Mouse (Mus musculus) liver, embryonic 14 days (tissue): ENCODE measurements around the gene Cpsf7. TPM values are rescaled to one million over a fixed set of nuclear protein-coding genes. Genes with fewer than 3 reads are reported as not detected.

Source experiments
- polyA plus RNA-seq: library from polyadenylated mRNA; depleted of rRNA; stranded (reverse); fragments of >200 nt; gene quantifications from 2 replicates; pipeline ENCODE4 v1.2.3, GENCODE M21; 2012; rRNA removed

The Cpsf7 gene
- polyA plus RNA-seq: 21.9 and 25.9 TPM in 2 replicates

DNA sequence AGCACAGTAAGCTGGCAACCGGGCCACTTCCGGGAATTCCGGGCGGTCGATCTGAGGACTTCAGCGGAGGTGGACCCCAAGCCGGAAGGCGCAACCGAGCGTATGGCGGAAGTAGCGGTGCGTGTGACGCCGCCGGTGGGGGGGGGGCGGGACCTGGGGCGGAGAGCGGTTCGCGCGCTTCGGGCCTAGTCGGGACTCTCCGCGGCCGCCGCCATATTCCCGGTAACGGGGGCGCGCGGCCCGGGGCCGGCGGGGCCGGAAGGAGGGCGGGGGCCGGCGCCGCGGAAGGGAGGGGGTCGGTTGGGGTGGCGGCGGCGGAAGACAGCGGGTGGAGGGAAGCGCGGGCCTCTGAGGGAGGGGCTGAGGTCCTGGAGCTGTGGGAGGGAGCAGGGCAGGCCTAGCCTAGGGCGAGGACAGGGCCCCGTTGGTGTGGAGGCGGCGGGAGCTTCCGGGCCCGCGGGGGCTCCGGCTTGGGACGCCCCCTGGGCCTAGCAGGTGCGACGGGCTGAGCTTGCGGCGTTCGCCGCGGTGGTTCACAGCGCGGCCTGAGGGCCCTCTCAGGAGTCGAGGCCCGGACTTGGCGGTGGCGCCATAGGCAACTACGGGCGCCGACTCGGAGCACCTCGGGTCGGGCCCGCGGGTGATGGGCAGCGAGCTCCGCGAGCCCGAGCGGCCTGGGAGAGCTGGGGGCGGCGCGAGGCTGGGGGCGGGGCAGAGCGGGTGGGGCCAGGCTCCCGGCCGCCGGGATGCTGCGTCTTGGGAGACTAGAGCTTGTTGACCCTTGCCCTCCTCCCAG is at the start of gene Cpsf7:
TSS of gene Cpsf7 (plus strand) at position 161 of the 796 bp plus-strand sequence.

DNA sequence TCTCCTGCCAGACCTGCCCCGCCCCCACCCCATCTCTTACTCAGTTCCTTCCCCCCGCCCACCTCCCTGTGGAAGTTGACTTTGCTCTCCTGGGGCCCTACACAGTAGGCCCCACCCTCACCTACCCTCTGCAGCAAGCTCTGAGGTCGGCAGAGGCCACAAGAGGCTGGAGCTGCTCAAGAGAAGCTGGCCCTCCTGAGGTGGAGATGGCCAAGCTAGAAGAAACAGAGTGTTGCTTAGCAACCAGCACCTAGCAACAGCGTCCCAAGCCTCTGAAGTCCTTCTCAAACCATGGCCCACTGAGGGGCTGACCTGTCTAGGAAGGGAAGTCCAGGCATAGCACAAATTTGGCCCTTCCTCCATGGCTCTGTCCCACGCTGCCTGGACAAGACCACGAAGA is 42.4 kb upstream of the Cpsf7 start, which contains the start of gene Ppp1r32:
TSS of gene Ppp1r32 (minus strand) at position 226 of the 400 bp plus-strand sequence.

DNA sequence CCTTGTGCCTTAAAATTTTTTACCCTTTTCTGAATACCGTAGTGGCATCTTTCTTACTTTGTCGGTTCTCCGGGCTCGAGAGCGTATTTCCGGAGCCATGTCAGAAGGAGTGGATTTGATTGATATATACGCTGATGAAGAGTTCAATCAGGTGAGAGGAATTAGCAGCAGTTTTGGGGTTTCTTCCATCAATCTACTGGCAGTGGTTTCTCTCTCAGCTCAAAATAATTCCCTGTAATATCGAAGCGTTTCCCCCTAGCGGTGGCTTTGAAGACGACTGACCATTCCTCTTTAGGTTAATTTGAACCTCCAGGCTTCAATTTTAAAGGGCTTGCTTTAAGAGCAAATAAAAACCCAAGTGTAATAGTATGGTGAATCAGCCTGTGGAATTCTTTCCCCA is 844 bp downstream of the Cpsf7 start, which contains the start of gene Sdhaf2:
TSS of gene Sdhaf2 (minus strand) at position 233 of the 400 bp plus-strand sequence.

DNA sequence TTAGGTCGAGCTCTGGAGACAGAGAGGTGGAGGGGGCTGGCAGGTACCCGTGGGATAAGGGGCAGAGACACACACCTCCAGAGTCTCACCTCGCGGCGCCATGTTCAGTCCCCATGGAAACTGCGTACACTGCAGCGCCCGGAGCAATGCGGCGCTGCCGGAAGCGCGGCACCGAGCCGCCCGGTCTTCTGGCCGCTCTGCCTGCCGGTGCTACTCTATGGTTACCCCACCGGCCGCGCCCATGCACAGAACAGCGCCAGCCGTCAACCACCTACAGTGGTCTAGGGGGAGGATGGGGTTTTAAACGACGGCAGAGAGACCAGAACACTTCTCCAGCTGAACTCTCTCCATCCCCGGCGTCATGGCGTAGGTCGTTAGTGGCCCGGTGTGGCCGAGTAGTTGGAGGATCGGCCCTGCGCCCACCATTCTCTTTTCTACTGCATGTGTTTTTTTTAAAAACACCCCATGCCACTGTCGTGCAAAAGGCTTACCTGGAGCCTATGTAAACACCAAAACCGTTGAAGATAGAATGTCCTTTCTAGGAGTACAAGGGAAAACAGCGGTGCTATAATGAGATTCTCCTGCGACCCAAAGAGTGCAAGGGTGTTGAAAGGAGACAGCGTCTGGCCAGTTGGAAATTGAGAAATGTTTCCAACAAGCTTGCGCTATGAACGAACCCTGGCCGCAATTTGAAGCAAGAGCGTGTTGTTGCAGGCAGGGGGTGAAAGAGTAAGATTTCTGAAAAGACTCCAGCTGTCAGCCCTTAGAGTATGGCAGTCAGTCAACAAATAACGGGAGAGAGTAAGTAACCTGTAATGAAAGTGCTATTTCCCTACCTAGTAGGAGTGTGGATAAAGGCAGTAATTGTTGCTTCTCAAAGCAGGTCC is 30.8 kb downstream of the Cpsf7 start, which contains the start of gene Tmem216:
TSS of gene Tmem216 (minus strand) at position 615 of the 887 bp plus-strand sequence.

DNA sequence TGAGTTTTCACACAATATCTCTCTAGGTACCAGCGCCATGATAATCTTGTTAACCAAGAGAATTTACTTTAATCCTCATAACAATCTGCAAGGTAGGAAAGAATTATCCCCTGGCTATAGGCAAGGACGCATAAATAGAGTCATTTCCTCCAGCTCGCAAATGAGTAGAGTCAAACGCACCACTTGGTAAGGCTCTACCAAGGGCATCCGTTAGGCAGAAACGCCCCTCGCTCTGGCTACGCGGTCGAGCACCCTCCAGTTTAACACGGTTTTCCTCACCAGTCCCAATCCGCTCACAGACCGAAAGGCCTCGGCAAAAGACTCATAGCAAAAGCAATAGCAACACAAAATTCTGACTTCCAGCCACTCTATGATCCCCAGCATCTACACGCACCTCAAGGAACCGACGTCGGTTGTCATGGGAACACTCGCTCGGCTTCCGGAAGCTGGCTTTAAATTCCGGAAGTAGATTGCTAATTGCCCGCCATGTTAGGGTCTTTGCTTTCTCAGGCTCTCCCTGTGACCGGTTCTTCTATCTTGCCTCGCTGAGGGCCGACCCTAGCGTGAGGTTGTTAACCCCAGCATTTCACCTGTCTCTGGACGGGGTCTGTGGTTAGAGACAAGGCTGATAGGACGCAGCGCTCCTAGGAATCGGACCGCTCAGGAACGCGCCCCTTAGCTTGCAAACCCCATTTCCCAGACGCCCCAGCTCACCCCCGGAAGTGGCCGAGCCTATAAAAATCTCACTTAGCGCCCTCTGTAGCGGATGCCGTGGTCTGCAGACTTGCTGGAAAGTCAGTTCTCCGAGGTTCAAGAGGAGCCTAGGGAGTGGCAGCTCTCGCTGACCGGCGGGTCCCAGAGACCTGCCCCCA is 51.9 kb downstream of the Cpsf7 start, which contains the start of the genes Cyb561a3 and Tmem138:
TSS of gene Cyb561a3 (plus strand) at position 483 of the 872 bp plus-strand sequence.
TSS of gene Tmem138 (minus strand) at position 673 of the 872 bp plus-strand sequence.

Other genes with a start within 250 kb of the Cpsf7 start
- 0.33 TPM in 2 replicates for gene Dagla, start 220.4 kb upstream of the Cpsf7 start, polyA plus RNA-seq
- 0.22 and 0.27 TPM in 2 replicates for gene Syt7, start 136.2 kb upstream of the Cpsf7 start, polyA plus RNA-seq
- 0.02 and 0.03 TPM in 2 replicates for gene Lrrc10b, start 67.8 kb upstream of the Cpsf7 start, polyA plus RNA-seq
- 0.15 and 0.28 TPM in 2 replicates for gene Ppp1r32, start 42.3 kb upstream of the Cpsf7 start, polyA plus RNA-seq
- gene Sdhaf2, start 876 bp downstream of the Cpsf7 start, polyA plus RNA-seq: 19.4 and 23.6 TPM in 2 replicates
- gene Tmem216, start 31.0 kb downstream of the Cpsf7 start, polyA plus RNA-seq: 8.9 and 10.5 TPM in 2 replicates
- 8.3 and 10.2 TPM in 2 replicates for gene Cyb561a3, start 51.9 kb downstream of the Cpsf7 start, polyA plus RNA-seq
- gene Tmem138, start 52.1 kb downstream of the Cpsf7 start, polyA plus RNA-seq: 7.6 and 8.8 TPM in 2 replicates
- gene Ddb1, start 80.1 kb downstream of the Cpsf7 start, polyA plus RNA-seq: 86.3 and 108 TPM in 2 replicates
- 10.6 and 12.6 TPM in 2 replicates for gene Tkfc, start 80.4 kb downstream of the Cpsf7 start, polyA plus RNA-seq
- 5.1 and 7.6 TPM in 2 replicates for gene Vwce, start 108.9 kb downstream of the Cpsf7 start, polyA plus RNA-seq
- 0.02 and 0.07 TPM in 2 replicates for gene Pga5, start 152.8 kb downstream of the Cpsf7 start, polyA plus RNA-seq
- 5.3 and 5.9 TPM in 2 replicates for gene Vps37c, start 163.5 kb downstream of the Cpsf7 start, polyA plus RNA-seq
- gene Cd5, start 213.7 kb downstream of the Cpsf7 start, polyA plus RNA-seq: 0.02 TPM in 2 replicates